Mouse (Mus musculus): ENCODE results near the gene Itpkb. TPM values are rescaled to one million over a fixed set of nuclear protein-coding genes. Genes with fewer than 3 reads are reported as not detected.
A peak's percentile ranks its signal among the peaks of the same experiment; 100 is the strongest.

Itpkb gene
- polyA plus RNA-seq, 1 experiment from 2014 or later = 3.7 TPM

DNA sequence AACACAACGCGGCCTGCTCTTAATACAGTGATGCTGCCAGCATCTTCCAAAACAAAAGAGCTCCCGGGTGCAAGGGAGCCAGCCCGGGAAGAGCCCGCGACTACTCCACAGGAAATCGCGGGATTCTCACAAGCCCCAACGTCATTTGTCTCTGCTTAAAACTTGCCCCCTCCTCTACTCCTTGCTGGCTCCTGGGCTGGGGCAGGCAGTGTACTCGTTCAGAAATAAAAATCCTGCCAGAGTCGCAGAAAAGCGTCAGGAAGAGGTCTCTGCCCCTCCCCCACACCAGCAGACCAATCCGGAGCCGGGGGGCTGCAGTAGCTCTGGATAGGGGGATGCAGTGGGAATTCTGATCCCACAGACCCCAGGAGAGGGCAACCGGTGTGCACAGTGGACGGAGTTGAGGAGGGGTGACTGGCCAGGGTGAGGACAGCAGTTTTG is 102.8 kb downstream of the Itpkb start:
- Histone ChIP-seq H3K9ac (ENCODE audit: low read length) (peak overlapping the region; percentile 41; the same call in 1 of the 2 replicates), H3K4me2 (replicated peaks; ENCODE audit: low read depth) (peak overlapping the region; percentile 35), H3K36me3 (ENCODE audit: control insufficient read depth, insufficient read depth, low read length) (no peaks in the 10 kb centered on the region), H3K27ac (replicated peaks) (no peak overlapping the region), H3K4me1 (replicated peaks; ENCODE audit: control insufficient read depth, insufficient read depth) (0 out of 2 replicates have a peak, but pooled peaks cover 4% of the 10 kb centered on the region), H3K27me3 (ENCODE audit: control insufficient read depth, insufficient read depth, low read length) (no peaks in the 10 kb centered on the region), H3K9me3 (ENCODE audit: control insufficient read depth, low read length) (no peaks in the 10 kb centered on the region), H3K4me3 (ENCODE audit: low read depth, low read length) (no peak overlapping the region)
- TF ChIP-seq CTCF (IDR thresholded peaks at IDR 0.05; ENCODE audit: low read depth) (no peak), EP300 (optimal IDR thresholded peaks at IDR 0.05) (no peak)
- peak; percentile 20; the same call in 1 of the 2 replicates for ATAC-seq (ENCODE audit: low FRiP score, low TSS enrichment)
- 4% methylated on average over 16 of the region's 16 CpGs for WGBS
- DNase-seq (ENCODE audit: low spot score) = no peak

DNA sequence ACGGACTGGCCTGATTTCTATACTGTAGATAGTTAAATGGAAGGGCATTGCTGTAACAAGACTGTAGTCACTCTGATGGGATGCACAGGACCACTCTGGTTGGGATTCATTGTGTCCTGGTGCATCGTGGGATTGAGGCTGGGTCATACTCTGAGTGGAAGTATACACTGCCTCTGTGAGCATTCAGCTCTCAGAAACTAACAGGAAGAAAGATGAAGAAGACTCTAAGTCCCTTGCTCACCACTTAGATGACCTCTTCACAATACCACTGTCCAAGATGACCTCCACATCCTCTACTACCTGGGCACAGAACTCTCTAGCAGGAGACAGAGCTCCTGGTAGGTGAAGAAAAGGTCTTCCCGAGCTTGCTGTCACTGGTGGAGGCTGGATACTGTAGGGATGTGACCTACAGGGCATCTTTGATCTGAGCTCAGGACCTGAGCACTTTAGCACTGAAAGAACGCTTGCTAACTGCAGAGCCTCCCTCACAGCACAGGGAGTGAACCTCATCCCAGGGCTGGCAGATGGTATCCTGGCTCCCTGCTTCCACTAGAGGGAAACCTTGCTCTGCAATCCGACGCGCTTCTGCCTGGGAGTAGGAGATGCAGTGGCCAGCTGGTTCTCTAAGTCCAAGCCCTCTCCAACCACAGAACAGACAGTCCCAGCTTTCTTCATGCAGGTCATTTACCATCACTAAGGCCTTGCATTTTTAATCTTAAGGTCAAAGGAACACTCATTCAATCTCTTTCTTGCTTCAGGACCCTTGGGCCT is 103.7 kb downstream of the Itpkb start:
- Histone ChIP-seq H3K27ac (replicated peaks) (no peak overlapping the region), H3K36me3 (ENCODE audit: control insufficient read depth, insufficient read depth, low read length) (no peaks in the 10 kb centered on the region), H3K4me2 (replicated peaks; ENCODE audit: low read depth) (no peak overlapping the region), H3K27me3 (ENCODE audit: control insufficient read depth, insufficient read depth, low read length) (no peaks in the 10 kb centered on the region), H3K9me3 (ENCODE audit: control insufficient read depth, low read length) (no peaks in the 10 kb centered on the region), H3K4me1 (replicated peaks; ENCODE audit: control insufficient read depth, insufficient read depth) (0 out of 2 replicates have a peak, but pooled peaks cover 4% of the 10 kb centered on the region), H3K4me3 (ENCODE audit: low read depth, low read length) (no peak overlapping the region), H3K9ac (ENCODE audit: low read length) (no peak overlapping the region)
- 14% methylated on average over 7 of the region's 7 CpGs for WGBS
- ATAC-seq (ENCODE audit: low FRiP score, low TSS enrichment) = peak; percentile 83
- DNase-seq (ENCODE audit: low spot score) = peak; percentile 76
- TF ChIP-seq CTCF (IDR thresholded peaks at IDR 0.05; ENCODE audit: low read depth) (peak; percentile 99), EP300 (optimal IDR thresholded peaks at IDR 0.05) (no peak)

DNA sequence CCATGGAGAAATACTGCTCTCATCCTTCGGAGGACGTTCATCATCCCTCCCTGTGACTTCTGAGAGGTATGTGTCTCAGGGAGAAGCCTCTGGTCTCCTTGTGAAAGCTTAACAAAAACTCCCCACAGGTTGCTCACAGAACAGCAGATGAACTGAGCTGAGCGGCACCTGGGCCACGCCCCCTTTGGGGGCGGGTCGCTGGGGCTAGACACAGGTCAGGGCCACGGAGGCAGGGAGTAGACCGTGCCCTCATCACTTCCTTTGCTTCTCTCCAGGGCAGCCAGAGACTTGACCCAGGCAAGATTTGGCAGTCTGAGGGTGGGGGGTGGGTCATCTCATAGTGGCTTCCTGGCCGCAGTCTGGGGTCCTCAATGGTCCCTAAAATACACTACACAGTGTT is 104.6 kb downstream of the Itpkb start:
- Histone ChIP-seq H3K36me3 (ENCODE audit: control insufficient read depth, insufficient read depth, low read length) (no peaks in the 10 kb centered on the region), H3K9ac (ENCODE audit: low read length) (no peak overlapping the region), H3K9me3 (ENCODE audit: control insufficient read depth, low read length) (no peaks in the 10 kb centered on the region), H3K4me2 (replicated peaks; ENCODE audit: low read depth) (no peak overlapping the region), H3K4me3 (ENCODE audit: low read depth, low read length) (no peak overlapping the region), H3K4me1 (replicated peaks; ENCODE audit: control insufficient read depth, insufficient read depth) (0 out of 2 replicates have a peak, but pooled peaks cover 4% of the 10 kb centered on the region), H3K27ac (replicated peaks) (no peak overlapping the region), H3K27me3 (ENCODE audit: control insufficient read depth, insufficient read depth, low read length) (no peaks in the 10 kb centered on the region)
- WGBS = 8% methylated on average over 9 of the region's 9 CpGs
- DNase-seq (ENCODE audit: low spot score) (peak; percentile 57), ATAC-seq (ENCODE audit: low FRiP score, low TSS enrichment) (0 out of 2 replicates have a peak, but pooled peaks have one; percentile 33)
- no peak for TF ChIP-seq CTCF (IDR thresholded peaks at IDR 0.05; ENCODE audit: low read depth)
- TF ChIP-seq EP300 (optimal IDR thresholded peaks at IDR 0.05) = no peak

DNA sequence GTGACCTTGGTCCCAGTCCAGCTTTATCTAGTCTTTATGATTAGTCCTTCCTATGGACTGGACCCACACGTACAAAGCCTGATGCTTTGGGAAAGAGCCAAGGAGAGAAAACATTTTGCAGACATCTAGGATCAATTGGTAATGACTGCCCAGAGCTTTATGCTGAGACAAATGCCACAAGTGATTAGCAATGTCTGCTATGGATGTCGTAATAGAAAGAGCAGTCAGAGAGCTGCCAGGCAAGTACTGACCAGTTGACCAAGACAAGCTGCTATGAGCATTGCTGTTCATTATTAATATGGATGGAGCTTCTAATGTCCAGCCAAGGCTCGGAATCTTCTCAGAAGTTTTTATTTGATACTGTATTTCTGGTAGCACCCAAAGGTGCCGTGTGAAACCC is 109.2 kb downstream of the Itpkb start:
- Histone ChIP-seq H3K4me3 (ENCODE audit: low read depth, low read length) (no peak overlapping the region), H3K27ac (replicated peaks) (no peak overlapping the region), H3K9ac (ENCODE audit: low read length) (no peak overlapping the region), H3K27me3 (ENCODE audit: control insufficient read depth, insufficient read depth, low read length) (no peaks in the 10 kb centered on the region), H3K36me3 (ENCODE audit: control insufficient read depth, insufficient read depth, low read length) (no peaks in the 10 kb centered on the region), H3K9me3 (ENCODE audit: control insufficient read depth, low read length) (no peaks in the 10 kb centered on the region), H3K4me1 (replicated peaks; ENCODE audit: control insufficient read depth, insufficient read depth) (no peaks in the 10 kb centered on the region), H3K4me2 (replicated peaks; ENCODE audit: low read depth) (no peak overlapping the region)
- ATAC-seq (ENCODE audit: low FRiP score, low TSS enrichment) (no peak), DNase-seq (ENCODE audit: low spot score) (no peak)
- WGBS = 60% methylated on average over 4 of the region's 4 CpGs
- no peak for TF ChIP-seq EP300 (optimal IDR thresholded peaks at IDR 0.05)
- no peak for TF ChIP-seq CTCF (IDR thresholded peaks at IDR 0.05; ENCODE audit: low read depth)

DNA sequence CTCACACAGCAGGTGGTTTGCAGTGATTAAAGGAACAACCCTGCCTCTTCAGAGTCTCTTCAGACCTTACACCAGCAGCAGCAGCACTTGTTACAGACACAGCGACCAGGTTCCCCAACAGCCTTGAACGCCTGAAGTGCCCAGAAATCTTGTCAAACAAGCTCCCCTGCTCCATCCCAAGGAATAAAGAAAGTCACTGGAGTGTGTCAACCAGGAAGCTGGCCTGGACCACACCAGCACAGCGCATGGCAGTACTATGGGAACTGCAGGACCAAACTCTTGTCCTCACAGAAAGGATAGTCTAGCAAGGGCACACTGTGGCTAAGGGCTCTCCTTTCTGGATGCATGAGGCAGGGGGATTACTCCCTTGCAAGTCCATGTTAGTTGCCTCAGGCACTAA is 114.1 kb downstream of the Itpkb start:
- H3K27ac ChIP-seq (replicated peaks) = no peak overlapping the region
- H3K4me2 ChIP-seq (replicated peaks; ENCODE audit: low read depth) = no peak overlapping the region
- H3K4me3 ChIP-seq (ENCODE audit: low read depth, low read length) = no peak overlapping the region
- no peaks in the 10 kb centered on the region for H3K4me1 ChIP-seq (replicated peaks; ENCODE audit: control insufficient read depth, insufficient read depth)
- no peak for DNase-seq (ENCODE audit: low spot score)
- H3K27me3 ChIP-seq (ENCODE audit: control insufficient read depth, insufficient read depth, low read length) = no peaks in the 10 kb centered on the region
- TF ChIP-seq CTCF (IDR thresholded peaks at IDR 0.05; ENCODE audit: low read depth) (no peak), EP300 (optimal IDR thresholded peaks at IDR 0.05) (no peak)
- no peak overlapping the region for H3K9ac ChIP-seq (ENCODE audit: low read length)
- no peak for ATAC-seq (ENCODE audit: low FRiP score, low TSS enrichment)
- no peaks in the 10 kb centered on the region for H3K36me3 ChIP-seq (ENCODE audit: control insufficient read depth, insufficient read depth, low read length)
- 58% methylated on average over 3 of the region's 3 CpGs for WGBS
- no peaks in the 10 kb centered on the region for H3K9me3 ChIP-seq (ENCODE audit: control insufficient read depth, low read length)

DNA sequence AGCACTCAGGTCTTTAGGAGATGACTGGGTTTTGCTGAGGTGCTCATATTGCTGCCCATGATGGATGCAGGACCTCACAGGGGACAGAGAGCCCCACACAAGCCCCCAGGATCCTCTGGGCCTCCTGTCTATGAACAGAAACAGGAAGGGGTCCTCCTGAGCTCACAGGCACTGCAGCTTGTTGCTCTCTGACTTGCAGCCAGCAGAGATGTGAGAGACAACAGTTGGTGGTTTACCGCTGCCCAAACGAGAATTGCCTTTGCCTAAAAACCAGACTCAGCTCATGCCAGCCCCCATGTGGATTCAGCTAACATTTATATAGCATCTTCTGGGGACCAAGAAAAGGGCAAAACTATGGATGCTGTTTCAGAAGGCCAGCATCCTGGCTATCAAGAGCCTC is 119.4 kb downstream of the Itpkb start:
- Histone ChIP-seq H3K9ac (ENCODE audit: low read length) (no peak overlapping the region), H3K9me3 (ENCODE audit: control insufficient read depth, low read length) (no peaks in the 10 kb centered on the region), H3K27ac (replicated peaks) (no peak overlapping the region), H3K36me3 (ENCODE audit: control insufficient read depth, insufficient read depth, low read length) (no peaks in the 10 kb centered on the region), H3K4me3 (ENCODE audit: low read depth, low read length) (no peak overlapping the region), H3K27me3 (ENCODE audit: control insufficient read depth, insufficient read depth, low read length) (no peaks in the 10 kb centered on the region), H3K4me1 (replicated peaks; ENCODE audit: control insufficient read depth, insufficient read depth) (no peaks in the 10 kb centered on the region), H3K4me2 (replicated peaks; ENCODE audit: low read depth) (no peak overlapping the region)
- ATAC-seq (ENCODE audit: low FRiP score, low TSS enrichment) (no peak), DNase-seq (ENCODE audit: low spot score) (no peak)
- TF ChIP-seq CTCF (IDR thresholded peaks at IDR 0.05; ENCODE audit: low read depth) (no peak), EP300 (optimal IDR thresholded peaks at IDR 0.05) (no peak)
- WGBS = 66% methylated on average over 2 of the region's 2 CpGs
